Mouse (Mus musculus) lung, postnatal 10 days (tissue): Measurements from ENCODE around the gene Epha6.

Source experiments
- DNase-seq: peaks from one replicate; pipeline ENCODE4 v3.0.0; 2021

The Epha6 gene

GRCm38 (mm10) chr16:59639102-59639691 is 966.1 kb downstream of the Epha6 start, which contains the start of gene Arl6:
Gene Arl6, minus strand, starts transcription at chr16:59639391.
- DNase-seq = peak; percentile 94

DNA sequence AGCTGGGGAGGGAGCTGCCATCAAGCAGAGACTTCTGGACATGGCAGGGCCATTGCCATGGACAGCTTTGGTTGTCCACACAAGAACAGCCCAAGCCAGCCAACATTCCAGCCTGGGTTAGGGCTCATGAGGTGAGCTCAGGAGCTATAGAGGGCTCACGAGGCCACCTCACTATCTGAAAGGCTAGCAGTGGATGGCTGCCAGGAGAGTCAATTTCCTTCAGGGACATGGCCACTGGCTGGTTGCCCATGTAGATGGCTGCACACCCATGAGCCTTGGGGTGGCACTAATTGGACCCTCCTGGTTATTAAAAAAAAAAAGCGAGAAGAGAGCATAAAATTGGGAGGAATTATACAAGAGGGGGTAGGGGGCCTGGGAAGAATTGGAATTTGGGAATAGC is 970.7 kb downstream of the Epha6 start:
- DNase-seq = no peak

DNA sequence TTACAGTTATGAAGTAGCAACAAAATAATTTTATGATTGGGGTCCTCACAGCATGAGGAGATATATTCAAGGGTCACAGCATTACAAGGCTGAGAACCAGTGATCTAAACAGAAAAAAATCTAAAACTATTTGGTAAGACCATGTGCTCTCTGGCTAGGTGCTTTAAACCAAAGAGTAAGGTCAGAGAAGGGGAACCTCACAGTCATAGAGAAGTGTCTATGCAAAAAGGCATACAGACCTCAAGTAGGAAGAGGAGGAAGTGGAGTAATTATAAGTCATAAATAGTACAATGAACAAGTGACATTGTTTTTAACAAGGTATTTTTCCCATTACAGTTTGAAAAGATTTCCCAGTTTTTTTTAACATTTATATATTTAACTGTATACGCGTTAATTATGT is 983.8 kb downstream of the Epha6 start:
- no peak for DNase-seq

- DNase-seq = peak; percentile 64
Measured at GRCm38 (mm10) chr16:59617167-59617566, 988.2 kb downstream of the Epha6 start.

DNA sequence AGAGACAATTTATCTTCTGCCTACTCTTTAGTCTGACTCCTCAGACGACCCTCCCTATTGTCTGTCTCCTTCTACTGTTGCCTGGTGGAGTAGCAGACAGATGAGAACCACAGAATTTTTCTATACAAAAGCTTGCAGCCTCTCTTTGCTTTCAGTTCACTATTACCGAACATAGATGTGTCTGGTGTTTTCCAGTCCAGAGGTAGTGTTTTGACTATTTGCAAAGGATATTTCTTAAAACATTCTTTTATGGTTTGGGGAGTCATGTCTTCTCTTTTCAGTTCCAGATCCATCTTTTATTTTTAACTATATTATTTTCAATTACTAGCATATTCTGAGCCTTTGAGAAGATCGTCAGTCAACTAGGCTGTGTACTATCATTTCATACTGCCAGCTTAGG is 989.7 kb downstream of the Epha6 start:
- DNase-seq = no peak

GRCm38 (mm10) chr16:59610750-59611149 is 994.6 kb downstream of the Epha6 start:
- DNase-seq = no peak

DNA sequence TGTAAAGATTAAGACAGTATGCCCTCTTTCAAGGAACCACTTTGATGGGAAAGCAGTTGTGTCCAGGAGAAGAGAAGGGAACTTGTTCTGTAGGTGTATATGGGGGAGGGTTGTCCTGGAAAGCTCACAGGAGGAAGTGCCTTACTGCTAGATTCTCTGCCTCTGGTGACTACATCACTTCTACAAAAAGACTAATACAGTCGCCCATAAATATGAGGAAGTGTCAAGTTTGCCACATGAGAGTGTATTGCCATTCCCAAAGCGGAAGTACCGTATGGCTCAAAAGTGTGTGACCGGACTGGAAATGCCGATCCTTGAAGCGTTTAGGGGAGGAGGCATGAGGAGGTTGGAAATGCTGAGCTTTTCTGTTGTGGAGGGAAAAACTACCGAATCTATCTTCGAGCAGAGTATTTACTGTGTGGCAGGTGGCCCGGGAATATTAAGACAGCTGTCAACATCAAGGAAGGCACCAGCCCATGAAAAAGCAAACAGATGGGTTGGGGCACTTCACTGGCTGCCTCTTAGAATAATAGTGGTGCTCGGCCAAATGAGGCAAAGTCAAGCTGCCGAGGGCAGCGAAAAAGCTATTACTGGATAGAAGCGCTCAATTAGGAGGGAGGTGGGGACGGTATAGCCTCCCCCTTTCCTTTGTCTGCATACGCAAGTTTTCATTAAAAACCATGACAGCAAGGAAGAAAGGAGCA is 1001.1 kb downstream of the Epha6 start:
- DNase-seq = no peak
